Mouse (Mus musculus) midbrain, embryonic 10.5 days (tissue): ENCODE data around the gene Plau. TPM values are rescaled to one million over a fixed set of nuclear protein-coding genes. Genes with fewer than 3 reads are reported as not detected.

Source experiments
- DNase-seq: peaks from one replicate; pipeline ENCODE4 v3.0.0-alpha.2; 2017; ENCODE audit warnings: low spot score
- H3K27ac ChIP-seq: fragments of 300-500 bp; sonication (generic); replicated peaks from 2 replicates; pipeline ENCODE4 v1.5.1; 2016; ENCODE audit warnings: mild to moderate bottlenecking
- H3K27me3 ChIP-seq: fragments of 300-500 bp; sonication (generic); 2 replicates; pipeline ENCODE4 v1.6.1; 2016; ENCODE audit warnings: low read depth, mild to moderate bottlenecking; ENCODE audit not compliant: poor library complexity, severe bottlenecking
- H3K36me3 ChIP-seq: fragments of 300-500 bp; sonication (generic); 2 replicates; pipeline ENCODE4 v1.6.1; 2016; ENCODE audit warnings: mild to moderate bottlenecking, moderate library complexity
- H3K4me1 ChIP-seq: fragments of 300-500 bp; sonication (generic); 2 replicates; pipeline ENCODE4 v1.6.1; 2016
- H3K4me3 ChIP-seq: fragments of 300-500 bp; sonication (generic); 2 replicates; pipeline ENCODE4 v1.5.1; 2016; ENCODE audit warnings: mild to moderate bottlenecking, moderate library complexity
- H3K9me3 ChIP-seq: fragments of 300-500 bp; sonication (generic); replicated peaks from 2 replicates; pipeline ENCODE4 v1.6.1; 2016; ENCODE audit warnings: mild to moderate bottlenecking
- WGBS: fragments of 180-500 bp; shearing (Covaris S2); methylation state at CpG from one replicate; pipeline ENCODE4 v1.1.7; 2016; 5-methylcytosine and 5-hydroxymethylcytosine counted together
- polyA plus RNA-seq: library from polyadenylated mRNA; unstranded; fragments of >200 nt; fragmentation: Nextera tagmentation; extraction: Ambion mirVana; gene quantifications from 2 replicates; pipeline ENCODE4 v1.2.1, GENCODE M21; 2016

The Plau gene
- polyA plus RNA-seq, 1 experiment from 2014 or later = 0.49 TPM

- Histone ChIP-seq H3K36me3 (no peaks in the 10 kb centered on the region), H3K4me3 (no peak overlapping the region), H3K27me3 (no peaks in the 10 kb centered on the region), H3K9me3 (no peaks in the 10 kb centered on the region; the same call in 1 of the 2 replicates), H3K27ac (no peak overlapping the region), H3K4me1 (no peaks in the 10 kb centered on the region)
- no peak for DNase-seq
- 84% methylated on average over 7 of the region's 7 CpGs for WGBS
Observed at GRCm38 (mm10) chr14:20811779-20812406, 24.6 kb upstream of the Plau start.

- whole genome bisulfite sequencing = 88% methylated on average over 3 of the region's 3 CpGs
- Histone ChIP-seq H3K27ac (no peak overlapping the region), H3K36me3 (no peaks in the 10 kb centered on the region), H3K27me3 (no peaks in the 10 kb centered on the region), H3K4me1 (no peaks in the 10 kb centered on the region), H3K4me3 (no peak overlapping the region), H3K9me3 (no peaks in the 10 kb centered on the region; the same call in 1 of the 2 replicates)
- no peak for DNase-seq
Observed at GRCm38 (mm10) chr14:20815448-20815847, 21.0 kb upstream of the Plau start.

GRCm38 (mm10) chr14:20824517-20824916 is 11.9 kb upstream of the Plau start:
- 70% methylated on average over 1 of the region's 1 CpGs for WGBS
- no peak overlapping the region for H3K4me3 ChIP-seq
- H3K27me3 ChIP-seq = no peaks in the 10 kb centered on the region
- no peak overlapping the region for H3K27ac ChIP-seq
- no peaks in the 10 kb centered on the region for H3K36me3 ChIP-seq
- no peaks in the 10 kb centered on the region for H3K4me1 ChIP-seq
- DNase-seq = no peak
- H3K9me3 ChIP-seq = no peaks in the 10 kb centered on the region

- no peaks in the 10 kb centered on the region for H3K36me3 ChIP-seq
- no peaks in the 10 kb centered on the region for H3K9me3 ChIP-seq
- H3K4me1 ChIP-seq = no peaks in the 10 kb centered on the region
- no peaks in the 10 kb centered on the region for H3K27me3 ChIP-seq
- no peak overlapping the region for H3K4me3 ChIP-seq
- WGBS = 91% methylated on average over 2 of the region's 2 CpGs
- H3K27ac ChIP-seq = no peak overlapping the region
- DNase-seq = no peak
Observed at GRCm38 (mm10) chr14:20825516-20825915, 10.9 kb upstream of the Plau start.

- 83% methylated on average over 8 of the region's 8 CpGs for WGBS
- no peak for DNase-seq
Observed at GRCm38 (mm10) chr14:20827061-20827460, 9.4 kb upstream of the Plau start.

GRCm38 (mm10) chr14:20827491-20827890 is 9.0 kb upstream of the Plau start:
- H3K27me3 ChIP-seq = no peaks in the 10 kb centered on the region
- no peaks in the 10 kb centered on the region for H3K4me1 ChIP-seq
- H3K9me3 ChIP-seq = no peaks in the 10 kb centered on the region
- no peak overlapping the region for H3K4me3 ChIP-seq
- DNase-seq = no peak
- WGBS = 92% methylated on average over 5 of the region's 5 CpGs
- H3K27ac ChIP-seq = no peak overlapping the region
- no peaks in the 10 kb centered on the region for H3K36me3 ChIP-seq

More at GRCm38 (mm10) chr14:20827061-20827460, 9.4 kb upstream of the Plau start:
- H3K9me3 ChIP-seq = no peaks in the 10 kb centered on the region
- H3K4me1 ChIP-seq = no peaks in the 10 kb centered on the region
- no peaks in the 10 kb centered on the region for H3K36me3 ChIP-seq
- no peak overlapping the region for H3K27ac ChIP-seq
- no peaks in the 10 kb centered on the region for H3K27me3 ChIP-seq
- no peak overlapping the region for H3K4me3 ChIP-seq

GRCm38 (mm10) chr14:20828524-20828923 is 7.9 kb upstream of the Plau start:
- Histone ChIP-seq H3K9me3 (no peaks in the 10 kb centered on the region), H3K27ac (no peak overlapping the region), H3K36me3 (no peaks in the 10 kb centered on the region), H3K27me3 (no peaks in the 10 kb centered on the region), H3K4me3 (no peak overlapping the region), H3K4me1 (no peaks in the 10 kb centered on the region)
- no peak for DNase-seq
- 85% methylated on average over 3 of the region's 3 CpGs for WGBS

- Histone ChIP-seq H3K4me1 (no peaks in the 10 kb centered on the region), H3K9me3 (no peaks in the 10 kb centered on the region), H3K27ac (no peak overlapping the region), H3K4me3 (no peak overlapping the region), H3K27me3 (peaks cover 10% of the 10 kb centered on the region), H3K36me3 (no peaks in the 10 kb centered on the region)
- DNase-seq = no peak
- WGBS = 86% methylated on average over 12 of the region's 12 CpGs
Observed at GRCm38 (mm10) chr14:20829523-20830366, 6.7 kb upstream of the Plau start.

GRCm38 (mm10) chr14:20831141-20831910 is 5.1 kb upstream of the Plau start:
- no peak for DNase-seq
- Histone ChIP-seq H3K27me3 (peaks cover 22% of the 10 kb centered on the region), H3K27ac (no peak overlapping the region), H3K9me3 (no peaks in the 10 kb centered on the region), H3K4me1 (peaks cover 4% of the 10 kb centered on the region; the same call in 1 of the 2 replicates), H3K36me3 (no peaks in the 10 kb centered on the region), H3K4me3 (no peak overlapping the region)
- 88% methylated on average over 9 of the region's 9 CpGs for WGBS

GRCm38 (mm10) chr14:20831915-20832314 is 4.5 kb upstream of the Plau start:
- H3K27me3 ChIP-seq = peaks cover 25% of the 10 kb centered on the region
- H3K9me3 ChIP-seq = no peaks in the 10 kb centered on the region
- no peak for DNase-seq
- H3K27ac ChIP-seq = no peak overlapping the region
- H3K36me3 ChIP-seq = no peaks in the 10 kb centered on the region
- H3K4me3 ChIP-seq = no peak overlapping the region
- peaks cover 8% of the 10 kb centered on the region for H3K4me1 ChIP-seq
- WGBS = 75% methylated on average over 1 of the region's 1 CpGs

GRCm38 (mm10) chr14:20833525-20833924 is 2.9 kb upstream of the Plau start:
- no peak for DNase-seq
- H3K36me3 ChIP-seq = no peaks in the 10 kb centered on the region
- peaks cover 15% of the 10 kb centered on the region for H3K4me1 ChIP-seq
- peaks cover 41% of the 10 kb centered on the region for H3K27me3 ChIP-seq
- H3K9me3 ChIP-seq = no peaks in the 10 kb centered on the region
- H3K4me3 ChIP-seq = no peak overlapping the region
- no peak overlapping the region for H3K27ac ChIP-seq
- 96% methylated on average over 4 of the region's 4 CpGs for WGBS

GRCm38 (mm10) chr14:20834136-20834535 is 2.3 kb upstream of the Plau start:
- Histone ChIP-seq H3K36me3 (no peaks in the 10 kb centered on the region), H3K27ac (no peak overlapping the region), H3K9me3 (no peaks in the 10 kb centered on the region), H3K4me1 (peaks cover 15% of the 10 kb centered on the region), H3K27me3 (peaks cover 48% of the 10 kb centered on the region), H3K4me3 (no peak overlapping the region)
- 68% methylated on average over 7 of the region's 7 CpGs for WGBS
- no peak for DNase-seq
